Mouse (Mus musculus): Measurements from ENCODE around the gene Ank3.

DNA sequence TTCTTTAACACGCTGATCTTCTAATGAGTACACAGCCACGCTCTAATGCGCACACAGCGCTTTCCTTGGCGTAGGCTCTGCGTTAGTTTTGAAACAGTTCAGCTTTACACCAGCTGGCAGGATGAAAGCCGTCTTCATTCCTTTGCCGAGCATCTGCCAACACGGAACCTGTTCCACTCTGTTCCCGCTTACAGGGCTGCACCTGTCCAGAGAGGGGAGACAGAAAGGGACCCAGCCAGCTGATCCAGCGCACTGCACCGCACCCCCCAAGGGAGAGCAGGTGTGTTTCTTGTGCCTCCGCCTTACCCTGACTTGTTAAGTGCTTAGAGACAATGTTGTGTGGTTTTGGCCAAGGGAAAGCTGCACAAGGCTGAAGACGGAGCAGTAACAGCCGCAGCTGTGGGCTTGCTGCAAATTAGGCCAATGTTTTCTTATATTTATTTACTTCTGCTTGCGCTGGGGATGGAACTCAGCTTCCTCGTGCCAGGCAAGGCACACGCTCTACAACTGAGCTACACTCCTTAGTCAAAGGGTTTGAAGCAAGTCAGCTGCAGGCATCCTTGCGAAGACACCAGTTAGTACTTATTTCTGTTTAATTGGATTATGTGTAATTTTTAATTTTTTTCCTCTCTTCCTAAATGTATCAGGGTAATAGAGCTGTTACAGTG is 661.6 kb downstream of the Ank3 start:
- TF ChIP-seq CTCF (IDR thresholded peaks at IDR 0.05; ENCODE audit: extremely low read depth, insufficient read depth, insufficient read length, insufficient replicate concordance) (no peak), POLR2A (IDR thresholded peaks at IDR 0.05; ENCODE audit: low read depth, low read length) (no peak)

Data from spleen, adult 2 months (tissue).